Comparison of ENCODE assay signal across 12 mouse cellular contexts in the genomic region with DNA sequence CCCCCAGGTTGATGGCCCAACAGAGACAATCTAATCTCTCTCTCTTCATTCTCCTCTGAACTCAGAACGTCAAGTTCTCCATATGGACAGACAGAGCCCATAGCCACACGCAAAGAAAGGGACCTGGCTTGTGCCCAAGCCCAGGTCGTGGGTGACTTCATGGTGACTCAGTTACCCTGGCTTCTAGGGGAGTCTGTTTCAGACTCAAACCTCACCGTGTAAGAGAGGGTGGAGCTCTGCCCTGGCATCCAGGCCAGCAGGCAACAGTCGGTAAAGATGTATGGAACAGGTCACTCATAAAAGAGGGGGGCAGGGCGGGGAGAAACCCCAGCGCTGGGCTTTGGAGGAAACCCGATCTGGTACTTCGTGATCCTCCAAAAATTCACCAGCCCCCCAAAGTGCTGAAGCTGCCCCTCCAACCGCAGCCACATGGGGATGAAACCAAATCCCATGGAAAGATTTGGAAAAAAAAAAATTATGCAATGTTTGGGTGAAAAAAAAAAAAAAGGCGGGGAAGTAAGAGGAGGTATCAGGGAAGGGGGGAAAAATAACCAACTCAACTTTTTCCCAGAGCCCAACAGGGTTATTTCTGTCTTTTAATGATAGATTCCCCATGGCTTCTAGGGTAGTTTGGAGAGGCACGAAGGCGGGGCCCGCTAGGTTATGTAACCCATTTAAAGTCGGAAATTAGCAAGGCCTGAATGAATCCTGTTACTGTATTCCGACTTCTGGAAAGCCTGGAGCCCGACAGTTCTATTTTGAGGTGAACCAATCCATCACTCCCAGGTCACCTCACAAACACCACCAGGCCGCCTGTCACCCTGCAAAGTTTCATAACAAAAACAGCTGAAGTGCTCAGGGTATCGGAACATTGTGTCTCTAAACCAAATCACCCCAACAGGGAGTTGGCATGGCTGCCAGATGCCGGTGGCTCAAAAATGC. TPM values are rescaled to one million over a fixed set of nuclear protein-coding genes. Genes with fewer than 3 reads are reported as not detected.
A peak's percentile ranks its signal among the peaks of the same experiment; 100 is the strongest.
DNase-seq lines count a peak whose midpoint lies in the region; ATAC-seq lines count a peak whose summit lies in the region.
"Had no signal": no experiment of that assay in that cellular context is flagged by ENCODE, and none has a peak within 500 bp of the region (broad histone marks: within the 10 kb centered on the region; RNA-seq: fewer than 3 reads in every experiment).

No protein-coding gene starts in this region.

- WGBS in embryonic facial prominence, embryonic 14.5 days = 41% methylated on average over 20 of the region's 20 CpGs
- WGBS in kidney, embryonic 15.5 days = 62% methylated on average over 20 of the region's 20 CpGs

- no peak overlapping the region for H3K4me3 ChIP-seq in embryonic facial prominence, embryonic 14.5 days (ENCODE audit: low read depth, low read length)
- H3K4me3 ChIP-seq in kidney, embryonic 15.5 days (replicated peaks) = no peak overlapping the region
- H3K4me3 ChIP-seq: heart, embryonic 12.5 days; midbrain, embryonic 15.5 days had no signal

- H3K27ac ChIP-seq in embryonic facial prominence, embryonic 14.5 days (replicated peaks; ENCODE audit: low read depth, low read length) = peak overlapping the region; percentile 73
- H3K27ac ChIP-seq in kidney, embryonic 15.5 days = no peak overlapping the region
- H3K27ac ChIP-seq: liver, embryonic 14.5 days had no signal

- ATAC-seq in embryonic facial prominence, embryonic 14.5 days (ENCODE audit: low read depth) = peak; percentile 42
- ATAC-seq in kidney, embryonic 15.5 days (replicated peaks; ENCODE audit: low FRiP score) = no peak

- H3K9ac ChIP-seq in embryonic facial prominence, embryonic 14.5 days (ENCODE audit: low read depth, low read length) = no peak overlapping the region
- H3K9ac ChIP-seq in kidney, embryonic 15.5 days = no peak overlapping the region
- H3K9ac ChIP-seq: heart, embryonic 12.5 days; liver, embryonic 14.5 days; midbrain, embryonic 15.5 days had no signal

- 0 out of 2 replicates have a peak, but pooled peaks cover 4% of the 10 kb centered on the region for H3K9me3 ChIP-seq in embryonic facial prominence, embryonic 14.5 days (ENCODE audit: control insufficient read depth, low read length)
- H3K9me3 ChIP-seq in kidney, embryonic 15.5 days (replicated peaks) = no peaks in the 10 kb centered on the region
- H3K9me3 ChIP-seq: midbrain, embryonic 15.5 days had no signal

- no peaks in the 10 kb centered on the region for H3K36me3 ChIP-seq in embryonic facial prominence, embryonic 14.5 days (ENCODE audit: control insufficient read depth, insufficient read depth, low read length)
- H3K36me3 ChIP-seq in kidney, embryonic 15.5 days = no peaks in the 10 kb centered on the region
- H3K36me3 ChIP-seq: heart, embryonic 12.5 days; midbrain, embryonic 15.5 days had no signal

- peak overlapping the region; percentile 2; the same call in 1 of the 2 replicates for H3K4me2 ChIP-seq in embryonic facial prominence, embryonic 14.5 days (ENCODE audit: low read depth, low read length)
- no peak overlapping the region for H3K4me2 ChIP-seq in kidney, embryonic 15.5 days
- H3K4me2 ChIP-seq: heart, embryonic 12.5 days; midbrain, embryonic 15.5 days had no signal

- no peaks in the 10 kb centered on the region for H3K27me3 ChIP-seq in embryonic facial prominence, embryonic 14.5 days (replicated peaks; ENCODE audit: control insufficient read depth, insufficient read depth, low read length)
- peaks cover 12% of the 10 kb centered on the region; the same call in 1 of the 2 replicates for H3K27me3 ChIP-seq in kidney, embryonic 15.5 days
- H3K27me3 ChIP-seq: midbrain, embryonic 15.5 days had no signal

- H3K4me1 ChIP-seq in embryonic facial prominence, embryonic 14.5 days (ENCODE audit: control insufficient read depth, insufficient read depth, low read length) = peaks cover 31% of the 10 kb centered on the region
- H3K4me1 ChIP-seq in kidney, embryonic 15.5 days = peaks cover 15% of the 10 kb centered on the region

- peak; percentile 52 for DNase-seq in gastrocnemius, adult 18-20 months (ENCODE audit: low spot score)
- DNase-seq in gastrocnemius, postnatal 10 days = no peak
- DNase-seq in lung, adult 18-20 months = peak; percentile 19 to 44
- no peak for DNase-seq in lung, postnatal 14 days
- DNase-seq in embryonic facial prominence, embryonic 14.5 days (ENCODE audit: low spot score) = peak; percentile 57
- peak; percentile 63 for DNase-seq in lung, postnatal 36 days
- no peak for DNase-seq in thymus, postnatal 0 days (ENCODE audit: low spot score)

RNA-seq across cellular contexts. Expression of gene Nfatc2, which starts 26.6 kb away (rescaled TPM):
- 10 to 100 TPM; 10.1 to 12.8 TPM for total RNA-seq in gastrocnemius, adult 18-20 months (2021)
- total RNA-seq in gastrocnemius, postnatal 10 days (2021) = 10 to 100 TPM in 1 of 2 experiments, 1 to 10 TPM in 1; 8.2 to 12.7 TPM
- 5.7 and 5.8 TPM in 2 replicates for polyA plus RNA-seq in embryonic facial prominence, embryonic 14.5 days (2014; fragmentation: Nextera tagmentation; extraction: Ambion mirVana)
- 3.1 and 4.0 TPM in 2 replicates for polyA plus RNA-seq in thymus, postnatal 0 days (2015; fragmentation: Nextera tagmentation; extraction: Ambion mirVana)
- polyA plus RNA-seq in kidney, embryonic 15.5 days (2015; fragmentation: Nextera tagmentation; extraction: Ambion mirVana) = 2.5 and 2.6 TPM in 2 replicates
- total RNA-seq: MEL had no signal

Comparison
In these comparisons a context has a peak if more than half of its experiments do, and no peak if none do; other contexts are left out.
1. DNase-seq: peak in gastrocnemius, adult 18-20 months (single experiment), lung, adult 18-20 months (2 of 2), embryonic facial prominence, embryonic 14.5 days (single experiment) and lung, postnatal 36 days (single experiment); none in gastrocnemius, postnatal 10 days (single experiment), lung, postnatal 14 days (single experiment) and thymus, postnatal 0 days (single experiment).